In the genomic region with DNA sequence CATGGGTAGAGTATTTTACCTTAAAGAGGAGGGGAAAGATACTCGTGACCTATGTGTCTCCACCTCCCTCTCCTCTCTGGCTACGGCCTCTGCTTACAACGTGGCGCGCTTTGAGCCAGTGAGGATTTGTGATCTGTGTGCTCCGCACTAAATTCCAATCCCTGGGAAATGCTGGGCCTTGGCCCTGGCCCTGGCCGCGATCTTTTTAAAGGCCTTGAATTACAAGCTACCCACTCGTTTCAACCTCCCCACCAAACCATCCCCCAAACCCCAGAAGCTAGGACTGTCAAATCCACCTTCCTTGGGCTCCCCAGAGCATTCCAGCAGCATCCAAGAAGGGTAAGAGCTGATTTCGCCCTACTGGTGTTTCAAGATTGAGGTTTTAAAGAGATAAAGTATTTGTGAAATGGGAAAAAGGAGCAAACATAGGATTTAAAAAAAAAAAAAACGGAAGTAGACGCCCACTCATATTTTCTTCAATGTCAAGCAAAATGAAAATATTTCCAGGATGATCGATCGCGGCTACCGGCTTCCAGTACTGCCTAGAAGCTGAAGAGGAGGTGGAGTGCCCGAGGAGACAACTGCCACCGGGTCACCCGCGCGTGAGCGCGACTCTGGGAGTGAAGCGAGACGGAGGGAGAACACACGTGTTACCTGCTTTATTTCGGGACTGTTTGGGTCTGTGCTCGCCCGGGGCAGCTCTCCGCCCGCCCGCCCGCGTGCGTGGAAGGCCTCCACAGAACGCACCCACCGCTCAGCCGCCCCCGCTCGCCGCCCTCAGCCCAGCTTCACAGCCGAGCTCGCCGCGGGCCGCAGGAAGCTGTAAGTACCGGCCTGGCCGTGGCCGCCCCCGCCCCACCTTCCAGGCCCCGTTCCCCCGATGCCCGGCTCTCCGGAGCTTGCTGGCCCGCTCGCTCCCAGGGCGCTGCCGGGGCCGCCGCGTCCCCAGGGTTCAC, we compare ENCODE assay signal across 9 mouse cellular contexts. TPM values are rescaled to one million over a fixed set of nuclear protein-coding genes. Genes with fewer than 3 reads are reported as not detected.
DNase-seq lines count a peak whose midpoint lies in the region; ATAC-seq lines count a peak whose summit lies in the region.
"Had no signal": no experiment of that assay in that cellular context is flagged by ENCODE, and none has a peak within 500 bp of the region (broad histone marks: within the 10 kb centered on the region; RNA-seq: fewer than 3 reads in every experiment).

Gene Foxg1, plus strand, starts transcription at position 96 of the 956 bp plus-strand sequence.

- H3K9me3 ChIP-seq in heart, embryonic 12.5 days (replicated peaks), result peaks cover 7% of the 10 kb centered on the region; the same call in 1 of the 2 replicates
- H3K9me3 ChIP-seq in limb, embryonic 10.5 days (replicated peaks), result no peaks in the 10 kb centered on the region

- H3K4me2 ChIP-seq in heart, embryonic 12.5 days, result peak within 1 kb of the TSS; percentile 79

- H3K27ac ChIP-seq in heart, embryonic 12.5 days (ENCODE audit: poor library complexity, severe bottlenecking), result no peak within 1 kb of the TSS
- no peak within 1 kb of the TSS for H3K27ac ChIP-seq in limb, embryonic 10.5 days

- DNase-seq in heart, postnatal 36 days, result no peak
- DNase-seq in NIH3T3 (ENCODE audit: low read depth), result peak; percentile 84
- DNase-seq in frontal cortex, postnatal 14 days (ENCODE audit: low spot score in 2 of 2), result peak; percentile 52 to 57
- peak; percentile 65 for DNase-seq in limb, embryonic 10.5 days (ENCODE audit: low spot score)
- peak; percentile 60 to 71 for DNase-seq in right cerebral cortex, adult 2 months (ENCODE audit: low spot score in 2 of 2)
- no peak for DNase-seq in thymus, postnatal 10 days (ENCODE audit: low spot score in 2 of 2)
- DNase-seq in cerebellum, adult 9-10 months, result no peak

- ATAC-seq in heart, embryonic 12.5 days (ENCODE audit: insufficient number of reproducible peaks, low FRiP score), result no peak

- peak within 1 kb of the TSS; percentile 53 for H3K4me3 ChIP-seq in heart, embryonic 12.5 days
- H3K4me3 ChIP-seq in limb, embryonic 10.5 days, result peak within 1 kb of the TSS; percentile 52

- WGBS in heart, embryonic 12.5 days, result under 1% methylated on average over 59 of the region's 61 CpGs
- 2% methylated on average over 61 of the region's 61 CpGs for WGBS in limb, embryonic 10.5 days

- H3K4me1 ChIP-seq in heart, embryonic 12.5 days (replicated peaks), result peaks cover 13% of the 10 kb centered on the region
- peaks cover 19% of the 10 kb centered on the region for H3K4me1 ChIP-seq in limb, embryonic 10.5 days

- intact Hi-C loops in heart, postnatal 36 days (cut with DNase I), result no loop called here

- H3K9ac ChIP-seq in heart, embryonic 12.5 days, result no peak within 1 kb of the TSS

- peaks cover 77% of the 10 kb centered on the region for H3K27me3 ChIP-seq in heart, embryonic 12.5 days (replicated peaks)
- peaks cover 98% of the 10 kb centered on the region for H3K27me3 ChIP-seq in limb, embryonic 10.5 days (ENCODE audit: low read depth, poor library complexity, severe bottlenecking)

- H3K36me3 ChIP-seq in heart, embryonic 12.5 days, result no peaks in the 10 kb centered on the region
- no peaks in the 10 kb centered on the region for H3K36me3 ChIP-seq in limb, embryonic 10.5 days

RNA-seq across cellular contexts. Expression of gene Foxg1, which starts in this region (rescaled TPM):
- 0.08 TPM in 1 of 2 replicates, not detected in the other for polyA plus RNA-seq in heart, embryonic 12.5 days (2016; fragmentation: Nextera tagmentation; extraction: Ambion mirVana)
- not detected for total RNA-seq in heart, postnatal 36 days (2021)
- polyA plus RNA-seq in limb, embryonic 10.5 days (2016; fragmentation: Nextera tagmentation; extraction: Ambion mirVana), result 0.19 TPM in 1 of 2 replicates, not detected in the other
- total RNA-seq: hematopoietic stem cell, adult 5-6 weeks had no signal

Comparison
In these comparisons a context has a peak if more than half of its experiments do, and no peak if none do; other contexts are left out.
1. Peak in DNase-seq and H3K4me3 ChIP-seq in limb, embryonic 10.5 days; RNA of the gene not detected or under 1 TPM.
2. DNase-seq: peak in NIH3T3 (single experiment), frontal cortex, postnatal 14 days (2 of 2) and right cerebral cortex, adult 2 months (2 of 2); none in heart, postnatal 36 days (0 of 2), thymus, postnatal 10 days (0 of 2) and cerebellum, adult 9-10 months (single experiment).